Mouse (Mus musculus): ENCODE data around the gene Tedc1. TPM values are rescaled to one million over a fixed set of nuclear protein-coding genes. Genes with fewer than 3 reads are reported as not detected.

Gene Tedc1
- total and polyA plus RNA-seq, 2 experiments from 2014 or later = 4.3 to 8.8 TPM

- no peak for TF ChIP-seq CTCF (IDR thresholded peaks at IDR 0.05)
- Histone ChIP-seq H3K27ac (ENCODE audit: low read depth, low read length) (0 out of 2 replicates have a peak overlapping the region, but pooled peaks have one; percentile 77), H3K9ac (replicated peaks; ENCODE audit: low read length, poor library complexity, severe bottlenecking) (0 out of 2 replicates have a peak overlapping the region, but pooled peaks have one; percentile 19), H3K27me3 (ENCODE audit: insufficient read depth, low read length) (no peaks in the 10 kb centered on the region), H3K4me2 (ENCODE audit: low read depth, low read length, poor library complexity, severe bottlenecking) (no peak overlapping the region), H3K36me3 (ENCODE audit: insufficient read depth, low read length) (peaks cover 41% of the 10 kb centered on the region), H3K4me3 (ENCODE audit: low read depth, low read length) (no peak overlapping the region), H3K4me1 (ENCODE audit: insufficient read depth, low read length) (peaks cover 29% of the 10 kb centered on the region), H3K9me3 (ENCODE audit: low read length) (no peaks in the 10 kb centered on the region)
- no peak for ATAC-seq (ENCODE audit: low FRiP score)
- 84% methylated on average over 6 of the region's 6 CpGs for WGBS
- DNase-seq (ENCODE audit: low spot score) = no peak
Observed at GRCm38 (mm10) chr12:113138291-113138690, 17.9 kb upstream of the Tedc1 start.

DNA sequence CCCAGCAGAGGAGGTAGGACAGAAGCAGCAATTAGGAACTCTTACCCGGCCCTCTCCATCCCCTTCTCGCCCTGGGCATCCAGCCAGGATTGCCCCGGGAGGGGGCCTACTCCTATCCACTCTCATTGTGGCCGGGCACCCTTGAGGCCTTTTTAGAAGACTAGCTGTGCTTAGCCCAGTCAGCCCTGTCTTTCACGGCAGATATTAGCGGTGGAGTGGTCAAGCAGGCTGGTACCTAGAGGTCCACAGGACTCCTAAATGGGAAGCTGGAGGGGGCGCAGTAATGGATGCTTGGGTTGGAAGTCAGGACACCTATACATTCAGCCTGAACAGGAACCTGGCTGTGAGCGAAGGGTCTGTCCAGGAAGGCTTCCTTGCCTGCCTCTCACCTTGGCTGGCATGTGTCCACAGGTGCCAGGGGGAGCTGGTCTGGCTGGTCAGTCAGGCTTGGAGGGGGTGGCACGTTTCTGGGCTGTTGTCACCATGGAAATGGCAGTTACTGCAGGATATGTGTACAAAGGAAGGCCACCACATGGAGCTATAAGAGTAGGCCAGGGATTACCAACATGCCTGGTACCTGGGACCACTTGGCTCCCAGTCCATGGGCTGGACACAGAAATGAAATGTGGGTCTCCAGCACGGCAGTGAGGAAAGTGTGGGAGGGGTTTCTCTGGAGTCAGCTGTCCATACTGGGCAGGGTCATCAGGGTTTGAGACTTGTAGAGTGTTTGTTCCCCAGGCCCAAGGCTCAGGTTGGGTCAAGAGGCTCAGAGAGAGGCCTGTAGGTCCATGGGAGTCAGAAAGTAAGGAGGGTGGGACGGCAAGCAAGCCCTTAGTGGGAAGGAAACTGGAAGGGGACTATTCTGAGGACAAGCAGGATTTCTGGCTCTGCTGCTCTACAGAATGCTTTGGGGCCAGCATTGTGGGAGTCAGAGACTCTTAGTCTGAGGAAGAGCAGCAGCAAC, 17.0 kb upstream of the Tedc1 start:
- H3K36me3 ChIP-seq (ENCODE audit: insufficient read depth, low read length) = peaks cover 37% of the 10 kb centered on the region
- H3K9ac ChIP-seq (replicated peaks; ENCODE audit: low read length, poor library complexity, severe bottlenecking) = peak overlapping the region; percentile 63
- no peak for TF ChIP-seq CTCF (IDR thresholded peaks at IDR 0.05)
- peaks cover 29% of the 10 kb centered on the region for H3K4me1 ChIP-seq (ENCODE audit: insufficient read depth, low read length)
- 27% methylated on average over 11 of the region's 11 CpGs for WGBS
- no peak for DNase-seq (ENCODE audit: low spot score)
- H3K4me2 ChIP-seq (ENCODE audit: low read depth, low read length, poor library complexity, severe bottlenecking) = peak overlapping the region; percentile 63
- H3K4me3 ChIP-seq (ENCODE audit: low read depth, low read length) = peak overlapping the region; percentile 66
- no peaks in the 10 kb centered on the region for H3K9me3 ChIP-seq (ENCODE audit: low read length)
- peak; percentile 2; the same call in 1 of the 2 replicates for ATAC-seq (ENCODE audit: low FRiP score)
- no peaks in the 10 kb centered on the region for H3K27me3 ChIP-seq (ENCODE audit: insufficient read depth, low read length)
- peak overlapping the region; percentile 77 for H3K27ac ChIP-seq (ENCODE audit: low read depth, low read length)

- ATAC-seq (ENCODE audit: low FRiP score) (peak; percentile 83), DNase-seq (ENCODE audit: low spot score) (peak; percentile 91)
- H3K9ac ChIP-seq (replicated peaks; ENCODE audit: low read length, poor library complexity, severe bottlenecking) = peak within 1 kb of the TSS; percentile 63
- H3K27ac ChIP-seq (ENCODE audit: low read depth, low read length) = peak within 1 kb of the TSS; percentile 77
- peak; percentile 49 for TF ChIP-seq CTCF (IDR thresholded peaks at IDR 0.05)
- H3K9me3 ChIP-seq (ENCODE audit: low read length) = no peaks in the 10 kb centered on the region
- no peaks in the 10 kb centered on the region for H3K27me3 ChIP-seq (ENCODE audit: insufficient read depth, low read length)
- peaks cover 38% of the 10 kb centered on the region for H3K36me3 ChIP-seq (ENCODE audit: insufficient read depth, low read length)
- peak within 1 kb of the TSS; percentile 66 for H3K4me3 ChIP-seq (ENCODE audit: low read depth, low read length)
- peak within 1 kb of the TSS; percentile 63 for H3K4me2 ChIP-seq (ENCODE audit: low read depth, low read length, poor library complexity, severe bottlenecking)
- WGBS = under 1% methylated on average over 56 of the region's 68 CpGs
- peaks cover 29% of the 10 kb centered on the region for H3K4me1 ChIP-seq (ENCODE audit: insufficient read depth, low read length)
Observed at GRCm38 (mm10) chr12:113139908-113140615, 16.2 kb upstream of the Tedc1 start, which contains the start of gene Crip2. Gene Crip2, plus strand, starts transcription at chr12:113140236.

- Histone ChIP-seq H3K4me2 (ENCODE audit: low read depth, low read length, poor library complexity, severe bottlenecking) (peak overlapping the region; percentile 63), H3K9ac (replicated peaks; ENCODE audit: low read length, poor library complexity, severe bottlenecking) (peak overlapping the region; percentile 63), H3K36me3 (ENCODE audit: insufficient read depth, low read length) (peaks cover 31% of the 10 kb centered on the region), H3K4me1 (ENCODE audit: insufficient read depth, low read length) (peaks cover 29% of the 10 kb centered on the region), H3K9me3 (ENCODE audit: low read length) (no peaks in the 10 kb centered on the region), H3K27ac (ENCODE audit: low read depth, low read length) (peak overlapping the region; percentile 77), H3K4me3 (ENCODE audit: low read depth, low read length) (peak overlapping the region; percentile 66), H3K27me3 (ENCODE audit: insufficient read depth, low read length) (no peaks in the 10 kb centered on the region)
- ATAC-seq (ENCODE audit: low FRiP score) = no peak; the same call in 1 of the 2 replicates
- no peak for DNase-seq (ENCODE audit: low spot score)
- TF ChIP-seq CTCF (IDR thresholded peaks at IDR 0.05) = no peak
- under 1% methylated on average over 48 of the region's 49 CpGs for WGBS
Observed at GRCm38 (mm10) chr12:113140616-113141411, 15.4 kb upstream of the Tedc1 start.

GRCm38 (mm10) chr12:113141531-113141973, 14.7 kb upstream of the Tedc1 start:
- H3K4me2 ChIP-seq (ENCODE audit: low read depth, low read length, poor library complexity, severe bottlenecking) = peak overlapping the region; percentile 63
- H3K36me3 ChIP-seq (ENCODE audit: insufficient read depth, low read length) = peaks cover 24% of the 10 kb centered on the region
- H3K9me3 ChIP-seq (ENCODE audit: low read length) = no peaks in the 10 kb centered on the region
- ATAC-seq (ENCODE audit: low FRiP score) (no peak), DNase-seq (ENCODE audit: low spot score) (peak; percentile 52)
- H3K4me1 ChIP-seq (ENCODE audit: insufficient read depth, low read length) = peaks cover 29% of the 10 kb centered on the region
- no peak for TF ChIP-seq CTCF (IDR thresholded peaks at IDR 0.05)
- H3K27ac ChIP-seq (ENCODE audit: low read depth, low read length) = peak overlapping the region; percentile 77
- peak overlapping the region; percentile 63 for H3K9ac ChIP-seq (replicated peaks; ENCODE audit: low read length, poor library complexity, severe bottlenecking)
- peak overlapping the region; percentile 66 for H3K4me3 ChIP-seq (ENCODE audit: low read depth, low read length)
- WGBS = 21% methylated on average over 8 of the region's 8 CpGs
- no peaks in the 10 kb centered on the region for H3K27me3 ChIP-seq (ENCODE audit: insufficient read depth, low read length)

All from midbrain, postnatal 0 days (tissue).